12 mouse cellular contexts compared by ENCODE assay signal in genomic region chr9:95186386-95187289, GRCm38 (mm10).
DNase-seq lines count a peak whose midpoint lies in the region; ATAC-seq and TF ChIP-seq lines count a peak whose summit lies in the region.
"Had no signal": no experiment of that assay in that cellular context is flagged by ENCODE, and none has a peak within 500 bp of the region (broad histone marks: within the 10 kb centered on the region; RNA-seq: fewer than 3 reads in every experiment).

No protein-coding gene starts in this region.

- WGBS in kidney, embryonic 15.5 days: 40% methylated on average over 15 of the region's 15 CpGs
- 43% methylated on average over 15 of the region's 15 CpGs for WGBS in limb, embryonic 11.5 days

- no peak for ATAC-seq in kidney, embryonic 15.5 days (replicated peaks; ENCODE audit: low FRiP score)
- peak; percentile 33; the same call in 1 of the 2 replicates for ATAC-seq in limb, embryonic 11.5 days (ENCODE audit: insufficient number of reproducible peaks, low FRiP score, low TSS enrichment, low read depth)

- no peaks in the 10 kb centered on the region for H3K27me3 ChIP-seq in kidney, embryonic 15.5 days
- H3K27me3 ChIP-seq in limb, embryonic 11.5 days (ENCODE audit: control insufficient read depth, insufficient read depth, low read length): no peaks in the 10 kb centered on the region
- H3K27me3 ChIP-seq: liver, embryonic 15.5 days had no signal

- intact Hi-C loops in gastrocnemius, postnatal 14 days (cut with DNase I; ENCODE audit: low total_unique reads): no loop called here

- no peaks in the 10 kb centered on the region for H3K9me3 ChIP-seq in kidney, embryonic 15.5 days (replicated peaks)
- H3K9me3 ChIP-seq in limb, embryonic 11.5 days (ENCODE audit: control insufficient read depth, low read length): no peaks in the 10 kb centered on the region
- H3K9me3 ChIP-seq: liver, embryonic 15.5 days had no signal

- DNase-seq in gastrocnemius, adult 18-20 months (ENCODE audit: low spot score): peak; percentile 11
- DNase-seq in gastrocnemius, postnatal 14 days: no peak
- DNase-seq in kidney, postnatal 14 days: no peak
- DNase-seq in brain, embryonic 14.5 days (ENCODE audit: low read depth): peak; percentile 46
- peak; percentile 32 for DNase-seq in limb, embryonic 11.5 days (ENCODE audit: low spot score)
- DNase-seq in cerebellum, postnatal 25 days: no peak
- no peak for DNase-seq in cerebellum, postnatal 4 days (ENCODE audit: low spot score in 2 of 2)
- DNase-seq: adrenal gland, postnatal 14 days; cerebellum, adult 2 months; heart, adult 11 months had no signal

- no peaks in the 10 kb centered on the region for H3K36me3 ChIP-seq in kidney, embryonic 15.5 days
- H3K36me3 ChIP-seq in limb, embryonic 11.5 days (ENCODE audit: control insufficient read depth, insufficient read depth, low read length): no peaks in the 10 kb centered on the region
- H3K36me3 ChIP-seq: liver, embryonic 15.5 days had no signal

- H3K9ac ChIP-seq in kidney, embryonic 15.5 days: no peak overlapping the region
- no peak overlapping the region for H3K9ac ChIP-seq in limb, embryonic 11.5 days (ENCODE audit: low read length)
- H3K9ac ChIP-seq: liver, embryonic 15.5 days had no signal

- TF ChIP-seq POLR2A in brain, embryonic 14.5 days (IDR thresholded peaks at IDR 0.05; ENCODE audit: borderline replicate concordance, extremely low read depth, insufficient read depth, insufficient read length, poor library complexity, severe bottlenecking): no peak

- peaks cover 17% of the 10 kb centered on the region for H3K4me1 ChIP-seq in kidney, embryonic 15.5 days
- peaks cover 9% of the 10 kb centered on the region; the same call in 1 of the 2 replicates for H3K4me1 ChIP-seq in limb, embryonic 11.5 days (ENCODE audit: control insufficient read depth, insufficient read depth, low read length)

- H3K4me3 ChIP-seq in kidney, embryonic 15.5 days (replicated peaks): no peak overlapping the region
- H3K4me3 ChIP-seq in limb, embryonic 11.5 days (ENCODE audit: low read depth, low read length): no peak overlapping the region
- H3K4me3 ChIP-seq: liver, embryonic 15.5 days had no signal

- H3K4me2 ChIP-seq in kidney, embryonic 15.5 days: no peak overlapping the region
- H3K4me2 ChIP-seq in limb, embryonic 11.5 days (ENCODE audit: low read depth, severe bottlenecking): no peak overlapping the region
- H3K4me2 ChIP-seq: liver, embryonic 15.5 days had no signal

- peak overlapping the region; percentile 60 for H3K27ac ChIP-seq in kidney, embryonic 15.5 days
- peak overlapping the region; percentile 71 for H3K27ac ChIP-seq in limb, embryonic 11.5 days (replicated peaks; ENCODE audit: low read depth, low read length)
- H3K27ac ChIP-seq: liver, embryonic 15.5 days had no signal

- no peak for TF ChIP-seq CTCF in brain, embryonic 14.5 days (IDR thresholded peaks at IDR 0.05; ENCODE audit: borderline replicate concordance, extremely low read depth, insufficient read depth, insufficient read length)

Comparison
In these comparisons a context has a peak if more than half of its experiments do, and no peak if none do; other contexts are left out.
1. DNase-seq: peak in gastrocnemius, adult 18-20 months (single experiment), brain, embryonic 14.5 days (single experiment) and limb, embryonic 11.5 days (single experiment); none in gastrocnemius, postnatal 14 days (single experiment), kidney, postnatal 14 days (single experiment), cerebellum, postnatal 25 days (0 of 2) and cerebellum, postnatal 4 days (0 of 2).